Mouse (Mus musculus) urinary bladder, postnatal 4 days (tissue): ENCODE data around the gene Tyw1.

ENCODE experiments used
- DNase-seq, 2 experiments: peaks; one replicate each; pipeline ENCODE4 v3.0.0; 2021 to 2022; ENCODE audit warnings: low spot score in 2 of 2

Gene Tyw1

GRCm38 (mm10) chr5:130264433-130265005 lies 9.1 kb downstream of the Tyw1 start:
- no peak for DNase-seq

GRCm38 (mm10) chr5:130266651-130267050 lies 11.2 kb downstream of the Tyw1 start:
- no peak for DNase-seq

GRCm38 (mm10) chr5:130267316-130267715 lies 11.9 kb downstream of the Tyw1 start:
- no peak for DNase-seq

GRCm38 (mm10) chr5:130268976-130269375 lies 13.6 kb downstream of the Tyw1 start:
- DNase-seq = no peak

GRCm38 (mm10) chr5:130272344-130272743 lies 16.9 kb downstream of the Tyw1 start:
- no peak for DNase-seq

- DNase-seq = no peak
Measured at GRCm38 (mm10) chr5:130273046-130273445, 17.6 kb downstream of the Tyw1 start.

GRCm38 (mm10) chr5:130275509-130275908 lies 20.1 kb downstream of the Tyw1 start:
- no peak for DNase-seq

GRCm38 (mm10) chr5:130278011-130278472 lies 22.6 kb downstream of the Tyw1 start:
- DNase-seq = no peak

- no peak for DNase-seq
Measured at GRCm38 (mm10) chr5:130283079-130283732, 27.8 kb downstream of the Tyw1 start.

GRCm38 (mm10) chr5:130288106-130288505 lies 32.7 kb downstream of the Tyw1 start:
- DNase-seq = no peak

GRCm38 (mm10) chr5:130290242-130290641 lies 34.8 kb downstream of the Tyw1 start:
- no peak for DNase-seq

- no peak for DNase-seq
Measured at GRCm38 (mm10) chr5:130290775-130291174, 35.4 kb downstream of the Tyw1 start.

GRCm38 (mm10) chr5:130292976-130293375 lies 37.6 kb downstream of the Tyw1 start:
- DNase-seq = no peak

- no peak for DNase-seq
Measured at GRCm38 (mm10) chr5:130293941-130294340, 38.5 kb downstream of the Tyw1 start.

- DNase-seq = no peak
Measured at GRCm38 (mm10) chr5:130294598-130294997, 39.2 kb downstream of the Tyw1 start.

- no peak for DNase-seq
Measured at GRCm38 (mm10) chr5:130296071-130296470, 40.7 kb downstream of the Tyw1 start.

- DNase-seq = no peak
Measured at GRCm38 (mm10) chr5:130298831-130299460, 43.5 kb downstream of the Tyw1 start.

- no peak for DNase-seq
Measured at GRCm38 (mm10) chr5:130299526-130299925, 44.1 kb downstream of the Tyw1 start.

- DNase-seq = no peak
Measured at GRCm38 (mm10) chr5:130303611-130304010, 48.2 kb downstream of the Tyw1 start.

GRCm38 (mm10) chr5:130307921-130308320 lies 52.5 kb downstream of the Tyw1 start:
- DNase-seq = no peak

- no peak for DNase-seq
Measured at GRCm38 (mm10) chr5:130310077-130310476, 54.7 kb downstream of the Tyw1 start.

- DNase-seq = no peak
Measured at GRCm38 (mm10) chr5:130310827-130311226, 55.4 kb downstream of the Tyw1 start.

- no peak for DNase-seq
Measured at GRCm38 (mm10) chr5:130313488-130313887, 58.1 kb downstream of the Tyw1 start.
